Mouse (Mus musculus) neural tube, embryonic 14.5 days (tissue): ENCODE measurements at regions not wholly inside any gene's neighbourhood (a gene's known extent, or its start where the extent isn't known, plus 50 kb on each side); places are given as distances from the start of the nearest gene placed in this dataset.

Source experiments
- ATAC-seq: fragments of 200-750 bp; cut with Nextera tagmentation; 2 replicates; pipeline ENCODE4 v1.8.0; 2017; ENCODE audit warnings: low read depth, mild to moderate bottlenecking, moderate TSS enrichment, moderate library complexity
- H3K27ac ChIP-seq: fragments of 300-500 bp; sonication (generic); 2 replicates; pipeline ENCODE4 v1.5.1; 2014; ENCODE audit warnings: low read depth, mild to moderate bottlenecking, control low read depth, low read length, moderate library complexity, mixed read lengths
- H3K27me3 ChIP-seq: fragments of 300-500 bp; sonication (generic); 2 replicates; pipeline ENCODE4 v1.6.1; 2014; ENCODE audit warnings: low read length; ENCODE audit not compliant: control insufficient read depth, insufficient read depth
- H3K36me3 ChIP-seq: fragments of 300-500 bp; sonication (generic); 2 replicates; pipeline ENCODE4 v1.6.1; 2014; ENCODE audit warnings: low read length, mixed read lengths; ENCODE audit not compliant: control insufficient read depth, insufficient read depth
- H3K4me1 ChIP-seq: fragments of 300-500 bp; sonication (generic); 2 replicates; pipeline ENCODE4 v1.6.1; 2014; ENCODE audit warnings: low read length; ENCODE audit not compliant: control insufficient read depth, insufficient read depth
- H3K4me2 ChIP-seq: fragments of 300-500 bp; sonication (generic); 2 replicates; pipeline ENCODE4 v1.6.1; 2014; ENCODE audit warnings: mild to moderate bottlenecking, low read depth, low read length, control low read depth
- H3K4me3 ChIP-seq: fragments of 300-500 bp; sonication (generic); 2 replicates; pipeline ENCODE4 v1.5.1; 2014; ENCODE audit warnings: low read depth, low read length, control low read depth, mixed read lengths
- H3K9ac ChIP-seq: fragments of 300-500 bp; sonication (generic); replicated peaks from 2 replicates; pipeline ENCODE4 v1.6.1; 2014; ENCODE audit warnings: low read depth, mild to moderate bottlenecking, control low read depth, low read length, mixed read lengths
- H3K9me3 ChIP-seq: fragments of 300-500 bp; sonication (generic); 2 replicates; pipeline ENCODE4 v1.6.1; 2016; ENCODE audit warnings: low read length; ENCODE audit not compliant: control insufficient read depth
- WGBS: fragments of 180-500 bp; shearing (Covaris S2); extraction: QIAGEN DNeasy Blood & Tissue Kit; methylation state at CpG from one replicate; pipeline ENCODE4 v1.1.7; 2014; 5-methylcytosine and 5-hydroxymethylcytosine counted together

GRCm38 (mm10) chr12:58334163-58334562, 65.1 kb upstream of the Clec14a start:
- H3K36me3 ChIP-seq: no peaks in the 10 kb centered on the region
- H3K4me1 ChIP-seq: no peaks in the 10 kb centered on the region
- no peak overlapping the region for H3K9ac ChIP-seq
- H3K4me3 ChIP-seq: no peak overlapping the region
- no peak overlapping the region for H3K4me2 ChIP-seq
- H3K9me3 ChIP-seq: no peaks in the 10 kb centered on the region
- no peak overlapping the region for H3K27ac ChIP-seq
- H3K27me3 ChIP-seq: no peaks in the 10 kb centered on the region
- no peak for ATAC-seq

GRCm38 (mm10) chr12:58329913-58330312, 60.8 kb upstream of the Clec14a start:
- no peak for ATAC-seq
- H3K27ac ChIP-seq: no peak overlapping the region
- no peak overlapping the region for H3K9ac ChIP-seq
- H3K36me3 ChIP-seq: no peaks in the 10 kb centered on the region
- no peak overlapping the region for H3K4me3 ChIP-seq
- H3K4me1 ChIP-seq: no peaks in the 10 kb centered on the region
- H3K4me2 ChIP-seq: no peak overlapping the region
- no peaks in the 10 kb centered on the region for H3K9me3 ChIP-seq
- no peaks in the 10 kb centered on the region for H3K27me3 ChIP-seq
- 77% methylated on average over 2 of the region's 2 CpGs for WGBS

GRCm38 (mm10) chr12:58323953-58324352, 54.9 kb upstream of the Clec14a start:
- Histone ChIP-seq H3K9me3 (no peaks in the 10 kb centered on the region), H3K36me3 (no peaks in the 10 kb centered on the region), H3K4me2 (no peak overlapping the region), H3K9ac (no peak overlapping the region), H3K4me3 (no peak overlapping the region), H3K4me1 (no peaks in the 10 kb centered on the region), H3K27ac (no peak overlapping the region), H3K27me3 (no peaks in the 10 kb centered on the region)
- ATAC-seq: no peak
- WGBS: 86% methylated on average over 3 of the region's 3 CpGs
